Mouse (Mus musculus) kidney, postnatal 36 days (tissue): ENCODE measurements around the gene Snd1.

Experiments used
- DNase-seq, 2 experiments: peaks; one replicate each; pipeline ENCODE4 v3.0.0; 2021 to 2022; ENCODE audit warnings: mixed read lengths in 2 of 2

The Snd1 gene

GRCm38 (mm10) chr6:28848285-28848794 lies 373.4 kb downstream of the Snd1 start:
- no peak for DNase-seq

DNA sequence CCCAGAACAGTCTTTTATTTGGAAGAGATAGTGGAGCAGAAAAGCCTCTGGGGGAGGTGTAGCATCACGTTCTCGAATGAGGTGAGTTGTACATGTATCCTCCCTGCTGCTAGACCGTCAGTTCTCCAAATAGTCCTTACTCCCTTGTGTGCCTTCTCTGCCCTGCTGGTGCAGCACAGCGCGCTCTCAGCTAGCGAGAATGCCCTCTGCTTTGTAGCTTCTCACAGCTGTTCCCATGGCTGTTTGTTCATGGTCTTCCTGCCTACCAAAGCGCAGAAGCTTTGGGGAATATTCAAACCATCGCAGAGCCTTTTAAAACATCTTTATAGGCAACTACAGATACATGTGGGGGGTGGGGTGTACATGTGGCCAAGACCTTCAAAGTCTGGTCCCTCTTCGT lies 374.0 kb downstream of the Snd1 start:
- no peak for DNase-seq

- no peak for DNase-seq
These were observed 374.4 kb downstream of the Snd1 start for GRCm38 (mm10) chr6:28849317-28849716.

DNA sequence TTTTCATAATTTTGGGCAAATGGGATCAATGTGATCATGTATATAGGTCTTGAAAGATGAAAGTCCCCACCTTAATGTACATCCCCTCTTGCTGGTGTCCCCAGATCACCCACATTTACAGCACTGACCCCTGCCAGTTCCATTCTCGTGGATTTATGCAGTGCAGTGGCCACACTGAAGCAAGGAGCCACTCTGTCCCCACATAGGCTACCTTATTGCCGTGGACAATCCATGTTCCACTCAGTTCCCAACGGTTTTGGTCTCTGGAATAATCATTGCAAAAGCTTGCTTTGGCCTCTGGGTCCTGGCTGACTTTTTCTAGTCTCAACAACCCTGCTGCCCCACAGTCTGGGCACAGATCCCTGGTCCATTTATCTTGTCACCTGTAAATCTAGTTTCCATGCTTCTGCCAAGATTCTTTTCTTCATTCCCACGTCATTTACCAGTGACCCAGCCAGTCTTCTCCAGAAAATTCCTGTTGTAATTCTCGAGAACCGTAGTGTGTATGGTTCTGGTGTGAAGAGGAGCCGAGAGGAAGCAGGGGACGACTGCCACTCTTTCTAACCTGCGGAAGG lies 375.5 kb downstream of the Snd1 start:
- DNase-seq, result no peak

DNA sequence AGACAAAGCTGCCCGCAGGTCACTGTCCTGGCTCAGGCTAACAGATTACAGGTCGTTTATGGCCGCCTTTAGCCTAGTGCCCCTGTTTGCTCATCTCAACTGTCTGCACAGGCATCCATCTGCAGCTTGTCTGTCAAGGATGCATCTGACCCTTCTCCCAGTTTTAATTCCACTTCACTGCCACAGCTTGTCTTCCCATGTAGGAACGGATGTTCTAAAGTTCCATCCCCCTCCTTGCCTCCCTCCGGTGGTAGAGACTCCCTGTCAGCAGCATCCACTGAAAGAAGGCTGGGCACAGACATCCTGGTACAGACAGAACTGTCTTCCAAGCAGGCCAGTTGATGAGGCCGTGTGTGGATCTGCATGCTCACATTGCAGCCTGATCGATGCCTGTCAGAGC lies 377.4 kb downstream of the Snd1 start:
- no peak for DNase-seq

DNA sequence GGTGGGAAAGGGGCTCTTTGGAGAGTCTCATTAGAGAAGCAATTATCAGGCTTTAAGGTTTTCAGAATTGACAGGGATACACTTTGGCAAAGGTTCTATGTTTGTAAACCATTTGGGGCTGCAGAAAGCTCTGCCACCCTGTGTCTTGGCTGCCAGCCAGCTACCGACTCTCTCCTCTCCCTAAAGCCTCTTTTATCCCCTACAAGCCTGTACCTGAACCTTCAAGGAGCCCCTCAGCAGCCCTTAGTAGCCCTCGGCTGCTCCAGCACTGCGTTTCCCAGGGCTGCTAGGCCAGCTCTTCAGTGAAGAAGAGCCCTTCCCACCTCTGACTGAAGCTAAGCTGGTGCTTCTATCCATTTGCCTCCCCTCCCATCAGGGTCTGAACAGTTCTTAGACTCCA lies 378.2 kb downstream of the Snd1 start:
- DNase-seq, result peak in 1 of 2 experiments; percentile 14

DNA sequence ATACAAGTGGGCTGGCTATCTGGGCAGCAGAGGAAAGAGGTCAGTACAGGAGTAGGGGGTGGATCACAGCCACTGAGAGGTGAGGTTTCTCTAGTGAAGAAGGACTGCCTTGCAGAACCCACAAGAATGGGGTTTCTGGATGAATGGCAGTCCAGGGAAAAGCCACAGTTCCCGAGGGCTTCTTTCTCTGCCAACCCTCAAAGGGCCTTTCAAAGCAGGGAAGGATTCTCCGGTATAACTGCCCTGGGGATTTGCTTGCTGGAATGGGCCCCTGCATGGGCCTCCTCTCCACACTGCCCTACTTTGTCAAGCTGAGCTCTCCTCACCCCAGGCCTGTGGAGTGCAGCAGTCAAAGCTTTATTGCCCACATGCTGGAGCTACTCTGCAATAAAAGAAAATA lies 378.7 kb downstream of the Snd1 start:
- no peak for DNase-seq

GRCm38 (mm10) chr6:28854598-28854997 lies 379.7 kb downstream of the Snd1 start:
- DNase-seq, result no peak

- no peak for DNase-seq
These were observed 380.5 kb downstream of the Snd1 start for GRCm38 (mm10) chr6:28855442-28855841.

DNA sequence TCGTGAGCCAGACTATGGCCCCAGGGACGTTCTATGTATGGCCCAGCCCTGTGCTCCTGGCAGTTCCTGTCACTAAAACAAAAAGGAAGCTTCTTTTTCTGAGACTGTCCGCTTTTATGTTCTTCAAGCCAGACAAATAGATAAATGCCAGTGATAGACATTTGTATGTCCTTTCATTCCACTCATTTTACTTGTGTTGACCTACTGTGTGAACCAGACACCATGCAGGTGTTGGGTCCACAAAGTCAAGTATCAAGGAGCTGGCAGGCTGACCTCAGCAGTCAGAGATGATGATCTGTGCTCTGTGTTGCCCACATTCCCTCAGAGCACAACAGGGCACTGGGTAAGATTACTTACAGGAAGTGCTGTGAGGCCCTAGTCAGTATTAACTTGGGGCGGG lies 381.9 kb downstream of the Snd1 start:
- no peak for DNase-seq

DNA sequence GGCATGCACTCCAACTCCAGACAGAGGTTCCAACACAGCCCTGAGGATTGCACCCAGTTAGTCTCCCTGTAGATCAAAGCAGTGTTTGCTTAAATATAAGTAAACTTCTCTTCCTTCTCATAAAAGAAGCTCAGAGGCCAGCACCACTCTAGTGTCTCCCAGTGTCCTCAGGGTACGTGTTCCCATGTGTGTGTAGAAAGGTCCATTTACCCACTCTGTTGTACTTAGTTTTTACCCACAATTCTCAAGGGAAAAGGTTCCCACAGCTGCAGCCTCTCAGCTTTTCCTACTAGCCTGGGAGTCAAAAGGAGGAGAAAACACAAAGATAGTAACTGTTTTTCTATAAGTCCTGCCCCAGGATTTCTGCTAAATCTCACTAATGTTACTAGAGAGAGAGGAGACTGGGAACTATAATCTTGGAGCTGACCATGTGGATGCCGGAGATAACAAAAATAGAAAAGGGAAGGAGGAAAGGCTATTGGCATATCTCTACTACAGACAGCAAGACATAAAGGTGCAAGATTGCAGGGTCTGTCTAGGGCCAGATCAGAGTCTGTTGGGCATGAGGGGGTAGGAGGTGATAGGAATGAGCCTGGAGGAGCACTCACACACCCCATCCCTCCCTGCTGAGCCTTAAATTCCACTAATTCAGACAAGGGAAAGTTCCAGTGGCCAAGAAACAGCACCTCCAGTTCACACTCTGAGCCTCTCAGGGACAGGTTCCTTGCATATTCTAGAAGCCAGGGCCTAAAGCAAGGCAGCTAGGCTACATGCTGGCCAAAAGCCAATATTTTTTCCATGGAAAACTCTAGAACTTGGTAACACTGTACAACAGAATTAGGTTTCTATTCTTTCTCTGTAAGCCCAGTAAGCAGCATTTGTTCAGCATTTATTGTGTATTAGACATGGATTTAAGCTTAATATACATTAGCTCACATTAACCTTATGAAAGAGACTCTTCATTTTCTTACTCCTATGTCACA lies 382.6 kb downstream of the Snd1 start:
- no peak for DNase-seq

DNA sequence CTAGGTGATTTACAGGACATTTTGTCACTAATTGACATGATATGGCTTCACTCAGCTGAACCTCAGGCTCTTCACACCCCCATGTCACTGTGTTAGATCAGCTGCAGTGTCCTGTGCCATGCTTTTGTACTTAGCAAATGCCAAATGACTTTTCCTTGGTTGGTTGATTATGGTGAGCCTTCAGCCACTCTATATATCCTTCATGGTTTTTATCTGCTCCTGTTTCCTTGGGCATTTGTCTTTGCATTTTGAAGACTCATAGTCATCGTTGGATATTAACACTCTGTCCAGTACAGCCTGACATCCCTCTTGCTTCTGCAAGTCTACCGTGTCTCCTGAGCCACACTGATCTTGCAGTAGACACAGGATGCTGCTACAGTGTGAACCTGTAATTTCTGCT lies 384.2 kb downstream of the Snd1 start:
- DNase-seq, result no peak

DNA sequence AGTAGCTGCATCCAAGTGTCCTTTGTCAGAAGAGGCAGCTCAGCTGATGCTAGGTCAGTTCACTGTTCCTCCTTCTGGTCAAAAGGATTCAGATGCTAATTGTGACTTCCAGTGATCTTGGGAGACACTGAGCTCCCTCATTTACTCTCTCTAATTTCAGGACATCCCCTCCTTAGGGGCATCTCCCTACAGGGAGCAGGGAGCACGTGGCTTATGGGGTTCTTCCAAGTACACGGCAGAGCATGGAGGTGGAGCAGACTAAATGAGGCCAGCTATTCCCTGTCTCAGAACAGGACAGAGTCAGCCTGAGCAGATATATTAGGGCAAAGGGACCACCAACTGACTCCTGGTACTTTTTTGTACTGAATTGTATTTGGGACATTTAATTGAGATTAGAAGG lies 385.5 kb downstream of the Snd1 start:
- no peak for DNase-seq

DNA sequence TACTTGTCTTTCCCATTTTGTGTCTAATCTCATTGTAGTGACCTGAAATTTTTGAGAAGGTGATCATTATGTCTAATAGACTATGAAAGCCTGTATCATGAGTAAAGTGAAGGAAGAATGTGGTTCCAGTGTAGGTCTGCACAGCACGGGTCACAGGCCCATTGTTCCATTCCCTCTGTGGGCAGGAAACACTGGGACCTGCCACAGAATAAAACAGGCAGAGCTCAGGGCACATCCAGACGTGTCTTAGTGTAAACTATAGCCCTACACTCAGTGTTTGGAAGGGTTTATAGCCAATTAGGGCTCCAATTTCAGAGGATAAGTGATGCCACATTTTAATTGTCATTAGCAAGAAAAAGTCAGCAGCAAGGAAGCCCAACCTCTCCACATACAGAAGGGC lies 386.0 kb downstream of the Snd1 start:
- no peak for DNase-seq

DNA sequence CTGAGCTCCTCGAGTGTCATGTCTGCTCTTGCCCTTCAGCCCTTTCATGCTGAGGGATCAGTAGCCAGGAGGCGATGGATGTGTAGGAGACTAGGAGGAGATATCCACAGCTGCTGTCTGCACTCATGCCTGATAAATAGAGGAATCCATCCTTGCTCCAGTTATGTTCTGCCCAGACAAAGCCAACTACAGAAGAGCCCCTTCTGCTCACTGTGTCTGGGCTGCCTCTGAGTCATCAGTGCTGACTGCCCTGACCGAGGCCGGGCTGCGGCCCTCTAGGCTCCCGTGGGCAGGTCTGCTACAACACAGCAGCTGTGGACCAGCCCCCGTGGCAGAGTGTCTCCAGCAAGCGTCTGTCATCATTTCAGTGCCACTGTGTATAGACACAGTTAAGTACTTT lies 387.4 kb downstream of the Snd1 start:
- DNase-seq, result no peak

DNA sequence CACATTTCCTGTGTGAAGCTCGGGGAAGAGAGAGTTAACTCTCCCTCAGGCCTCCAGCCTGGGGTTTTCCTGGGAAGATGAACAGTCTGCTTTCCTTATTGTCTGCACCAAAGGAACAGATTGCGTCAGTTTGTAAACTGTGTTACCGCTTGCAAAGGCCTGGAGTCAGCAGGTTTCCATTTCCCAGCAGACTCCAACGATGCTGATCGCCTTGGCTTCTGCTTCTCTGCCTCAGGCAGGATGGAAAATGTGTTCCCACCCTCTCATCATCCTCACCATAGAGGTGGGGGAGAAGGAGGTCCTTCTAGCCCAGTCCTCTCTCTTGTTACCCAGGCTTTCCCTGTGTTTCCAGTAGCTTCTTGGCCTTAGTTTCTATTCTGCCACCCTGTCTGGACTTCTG lies 389.7 kb downstream of the Snd1 start:
- DNase-seq, result peak in 1 of 2 experiments; percentile 12

- DNase-seq, result no peak
These were observed 390.2 kb downstream of the Snd1 start for GRCm38 (mm10) chr6:28865112-28865511.

DNA sequence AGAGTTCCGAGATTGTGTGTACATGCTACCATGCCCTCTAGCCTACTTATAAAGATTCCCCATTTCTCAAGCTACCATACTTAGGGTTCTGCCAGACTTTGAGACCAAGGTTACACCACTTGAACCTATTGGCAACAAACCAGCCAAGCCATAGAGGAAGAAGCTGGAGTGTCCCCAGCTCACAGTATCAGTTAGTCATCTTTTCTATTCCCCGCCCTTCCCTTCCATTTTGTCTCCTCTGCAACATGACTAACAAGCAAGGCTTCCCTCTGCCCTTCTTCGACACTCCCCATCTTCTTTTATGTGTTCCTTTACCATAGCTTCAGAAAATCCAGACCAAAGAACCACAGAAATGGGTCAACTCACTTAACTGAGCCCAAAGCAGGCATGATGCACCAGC lies 391.3 kb downstream of the Snd1 start:
- no peak for DNase-seq

DNA sequence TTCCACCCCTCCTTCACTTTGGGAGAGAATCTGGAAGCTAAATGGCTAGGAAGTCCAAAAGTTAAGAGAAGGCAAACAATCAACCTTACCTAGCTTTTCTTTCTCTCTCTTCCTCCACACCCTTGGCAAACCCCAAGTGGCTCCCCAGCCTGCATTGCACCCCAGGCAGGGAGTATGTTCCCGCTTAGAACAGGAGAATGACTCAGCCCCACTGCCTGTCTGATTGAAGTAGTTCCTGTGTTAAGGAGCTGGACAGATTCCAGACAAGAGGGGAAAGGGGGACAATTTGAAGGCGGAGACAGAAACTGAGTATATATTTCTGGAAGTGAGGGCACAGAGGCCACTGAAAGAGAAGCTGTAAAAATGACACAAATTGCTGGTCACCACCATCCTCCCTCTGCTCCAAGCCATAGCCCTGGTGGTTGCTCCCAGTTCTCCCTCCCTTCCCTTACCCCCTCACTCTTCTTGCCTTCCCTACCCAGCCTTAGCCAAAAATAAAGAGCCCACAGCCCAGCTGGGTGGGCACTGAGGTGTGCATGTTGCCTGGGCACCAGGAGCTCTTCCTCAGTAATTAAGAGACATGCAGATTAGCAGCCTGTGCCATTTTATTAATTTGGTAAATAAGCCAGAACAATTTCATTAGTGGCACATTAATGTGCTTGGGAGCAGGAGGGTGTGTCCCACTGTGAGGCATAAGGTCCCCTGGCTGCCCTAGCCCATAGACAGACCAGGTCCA lies 392.7 kb downstream of the Snd1 start:
- no peak for DNase-seq

- DNase-seq, result no peak
These were observed 396.9 kb downstream of the Snd1 start for GRCm38 (mm10) chr6:28871725-28872420.

- DNase-seq, result no peak
These were observed 397.5 kb downstream of the Snd1 start for GRCm38 (mm10) chr6:28872421-28872795.

DNA sequence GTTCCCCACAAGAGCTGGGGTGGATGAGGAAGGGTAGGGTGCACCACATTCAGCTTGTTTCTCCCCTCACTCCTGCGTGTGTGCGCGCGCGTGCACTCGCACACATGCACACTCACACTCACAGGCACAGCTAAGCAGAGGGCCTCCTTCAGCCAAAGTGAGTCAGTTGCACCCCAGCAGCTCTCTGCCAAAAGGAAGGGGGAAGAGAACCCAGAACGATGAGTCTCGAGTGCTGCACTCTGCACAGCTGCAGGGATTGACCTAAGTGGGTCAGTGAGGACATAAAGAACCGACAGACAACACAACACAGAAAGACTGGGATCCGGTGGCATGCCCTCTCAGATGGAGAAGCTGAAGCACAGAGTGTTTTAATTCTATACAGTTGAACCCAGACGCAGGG lies 399.1 kb downstream of the Snd1 start:
- no peak for DNase-seq

- peak; percentile 23 to 52 for DNase-seq
These were observed 399.8 kb downstream of the Snd1 start for GRCm38 (mm10) chr6:28874759-28875158.
